Mouse (Mus musculus) hindbrain, embryonic 13.5 days (tissue): ENCODE data around the gene Ppp6c. TPM values are rescaled to one million over a fixed set of nuclear protein-coding genes. Genes with fewer than 3 reads are reported as not detected.

Experiments used
- ATAC-seq: fragments of 200-750 bp; cut with Nextera tagmentation; 2 replicates; pipeline ENCODE4 v1.8.0; 2017; ENCODE audit warnings: moderate TSS enrichment; ENCODE audit not compliant: low FRiP score
- H3K27ac ChIP-seq: fragments of 300-500 bp; sonication (generic); 2 replicates; pipeline ENCODE4 v1.5.1; 2015; ENCODE audit warnings: inconsistent platforms, mild to moderate bottlenecking, moderate library complexity
- H3K27me3 ChIP-seq: fragments of 300-500 bp; sonication (generic); 2 replicates; pipeline ENCODE4 v1.6.1; 2015; ENCODE audit warnings: mild to moderate bottlenecking, inconsistent platforms
- H3K36me3 ChIP-seq: fragments of 300-500 bp; sonication (generic); 2 replicates; pipeline ENCODE4 v1.6.1; 2015; ENCODE audit warnings: mild to moderate bottlenecking, inconsistent platforms
- H3K4me1 ChIP-seq: fragments of 300-500 bp; sonication (generic); replicated peaks from 2 replicates; pipeline ENCODE4 v1.6.1; 2015; ENCODE audit warnings: inconsistent platforms
- H3K4me2 ChIP-seq: fragments of 300-500 bp; sonication (generic); 2 replicates; pipeline ENCODE4 v1.6.1; 2015; ENCODE audit warnings: inconsistent platforms, mild to moderate bottlenecking, moderate library complexity
- H3K4me3 ChIP-seq: fragments of 300-500 bp; sonication (generic); 2 replicates; pipeline ENCODE4 v1.5.1; 2015; ENCODE audit warnings: mild to moderate bottlenecking, inconsistent platforms
- H3K9ac ChIP-seq: fragments of 300-500 bp; sonication (generic); 2 replicates; pipeline ENCODE4 v1.6.1; 2015; ENCODE audit warnings: mild to moderate bottlenecking, inconsistent platforms
- H3K9me3 ChIP-seq: fragments of 300-500 bp; sonication (generic); 2 replicates; pipeline ENCODE4 v1.6.1; 2016; ENCODE audit warnings: inconsistent platforms
- WGBS: fragments of 180-500 bp; shearing (Covaris S2); methylation state at CpG from one replicate; pipeline ENCODE4 v1.1.7; 2015; 5-methylcytosine and 5-hydroxymethylcytosine counted together
- polyA plus RNA-seq: library from polyadenylated mRNA; unstranded; fragments of >200 nt; fragmentation: Nextera tagmentation; extraction: Ambion mirVana; gene quantifications from 2 replicates; pipeline ENCODE4 v1.2.1, GENCODE M21; 2015

Ppp6c gene
- polyA plus RNA-seq, 1 experiment from 2014 or later: 76.6 TPM

DNA sequence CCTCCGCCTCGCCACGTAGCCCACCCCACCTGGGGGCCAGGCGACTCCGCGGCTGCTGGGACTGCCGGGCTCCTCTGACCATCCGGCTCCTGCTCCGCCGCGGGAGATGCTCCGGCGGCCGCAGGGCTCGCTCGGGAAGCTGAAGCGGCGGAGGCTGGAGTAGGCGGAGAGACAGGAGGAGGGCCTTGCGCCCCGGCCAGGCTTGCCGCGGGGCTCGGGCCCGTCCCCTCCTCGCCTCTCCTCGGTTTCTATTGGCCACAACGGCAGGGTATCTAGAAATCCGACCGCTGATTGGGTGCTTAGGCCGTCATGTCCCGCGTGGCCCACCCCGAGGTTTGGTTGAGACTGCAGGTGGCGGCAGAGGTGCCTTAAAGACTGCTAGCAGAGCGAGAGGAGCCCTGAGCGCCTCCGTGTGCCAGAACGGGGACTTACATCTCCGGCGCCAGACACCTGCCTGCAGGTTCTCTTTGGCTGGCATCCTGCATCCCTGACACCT, 35.6 kb downstream of the Ppp6c start, which contains the start of gene Scai:
Gene Scai (minus strand): TSS at position 174 of the 496 bp plus-strand sequence.
- Histone ChIP-seq H3K36me3 (peaks cover 7% of the 10 kb centered on the region; the same call in 1 of the 2 replicates), H3K4me2 (peak within 1 kb of the TSS; percentile 76), H3K9ac (peak within 1 kb of the TSS; percentile 98), H3K4me1 (peaks cover 20% of the 10 kb centered on the region), H3K4me3 (peak within 1 kb of the TSS; percentile 92), H3K27ac (peak within 1 kb of the TSS; percentile 99), H3K27me3 (no peaks in the 10 kb centered on the region), H3K9me3 (no peaks in the 10 kb centered on the region)
- peak; percentile 100 for ATAC-seq
- under 1% methylated on average over 41 of the region's 41 CpGs for WGBS

- peak overlapping the region; percentile 92 for H3K4me3 ChIP-seq
- peak overlapping the region; percentile 98 for H3K9ac ChIP-seq
- ATAC-seq: peak; percentile 91
- H3K4me1 ChIP-seq: peaks cover 20% of the 10 kb centered on the region
- H3K9me3 ChIP-seq: no peaks in the 10 kb centered on the region
- peak overlapping the region; percentile 99 for H3K27ac ChIP-seq
- H3K4me2 ChIP-seq: peak overlapping the region; percentile 76
- H3K36me3 ChIP-seq: peaks cover 9% of the 10 kb centered on the region; the same call in 1 of the 2 replicates
- H3K27me3 ChIP-seq: no peaks in the 10 kb centered on the region
- WGBS: under 1% methylated on average over 39 of the region's 39 CpGs
These were observed 36.2 kb downstream of the Ppp6c start for GRCm38 (mm10) chr2:39189961-39190560.

GRCm38 (mm10) chr2:39185942-39186341, 40.3 kb downstream of the Ppp6c start:
- Histone ChIP-seq H3K9me3 (no peaks in the 10 kb centered on the region), H3K4me2 (no peak overlapping the region), H3K27me3 (no peaks in the 10 kb centered on the region), H3K36me3 (peaks cover 29% of the 10 kb centered on the region), H3K27ac (no peak overlapping the region), H3K4me1 (peaks cover 20% of the 10 kb centered on the region), H3K4me3 (no peak overlapping the region), H3K9ac (no peak overlapping the region)
- ATAC-seq: no peak
- 80% methylated on average over 3 of the region's 3 CpGs for WGBS

DNA sequence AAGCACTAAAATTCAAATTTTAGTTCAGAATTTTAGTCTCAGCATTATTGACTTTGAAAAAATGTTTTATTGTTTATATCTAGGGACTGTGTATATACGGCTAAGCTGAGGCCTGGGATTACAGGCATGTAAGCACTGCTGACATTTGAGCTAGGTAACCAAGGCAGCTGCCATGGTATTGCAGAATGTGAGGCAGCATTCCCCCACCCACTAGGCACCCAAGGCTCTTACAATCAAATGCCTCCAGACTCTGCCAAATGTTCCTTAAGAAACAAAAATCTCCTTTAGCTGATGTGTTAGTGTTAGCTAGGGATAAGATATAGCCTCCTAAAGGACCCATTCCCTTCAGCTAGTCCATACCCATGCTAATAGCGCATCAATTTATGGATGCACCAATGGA, 42.7 kb downstream of the Ppp6c start:
- H3K4me1 ChIP-seq: peaks cover 8% of the 10 kb centered on the region
- no peak for ATAC-seq
- H3K36me3 ChIP-seq: peaks cover 44% of the 10 kb centered on the region
- no peaks in the 10 kb centered on the region for H3K9me3 ChIP-seq
- H3K27ac ChIP-seq: no peak overlapping the region
- H3K4me3 ChIP-seq: no peak overlapping the region
- no peaks in the 10 kb centered on the region for H3K27me3 ChIP-seq
- WGBS: 89% methylated on average over 2 of the region's 2 CpGs
- H3K4me2 ChIP-seq: no peak overlapping the region
- no peak overlapping the region for H3K9ac ChIP-seq

DNA sequence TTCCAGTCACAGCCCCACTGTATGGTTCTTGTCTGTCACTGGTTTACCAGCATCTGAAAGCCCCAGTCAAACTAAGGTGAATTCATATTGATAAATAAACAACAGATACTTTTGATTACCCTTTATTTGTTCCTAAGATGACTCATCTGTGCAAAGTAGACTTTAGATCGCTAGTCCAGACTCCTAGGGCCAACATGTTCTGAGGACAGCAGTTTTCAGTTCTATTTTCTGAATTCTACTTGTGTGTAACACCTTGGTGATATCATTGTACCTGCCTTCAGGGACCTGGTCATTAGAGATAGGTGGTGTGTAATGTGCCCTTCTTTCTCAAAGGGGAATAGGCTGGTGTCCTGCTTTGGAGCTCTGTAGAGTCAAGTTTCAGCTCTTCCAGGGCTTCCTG, 65.3 kb downstream of the Ppp6c start:
- H3K27me3 ChIP-seq: no peaks in the 10 kb centered on the region
- WGBS: 96% methylated on average over 1 of the region's 1 CpGs
- no peak overlapping the region for H3K4me3 ChIP-seq
- H3K4me1 ChIP-seq: no peaks in the 10 kb centered on the region
- H3K36me3 ChIP-seq: peaks cover 15% of the 10 kb centered on the region
- no peak overlapping the region for H3K4me2 ChIP-seq
- no peaks in the 10 kb centered on the region for H3K9me3 ChIP-seq
- no peak for ATAC-seq
- no peak overlapping the region for H3K9ac ChIP-seq
- H3K27ac ChIP-seq: no peak overlapping the region

DNA sequence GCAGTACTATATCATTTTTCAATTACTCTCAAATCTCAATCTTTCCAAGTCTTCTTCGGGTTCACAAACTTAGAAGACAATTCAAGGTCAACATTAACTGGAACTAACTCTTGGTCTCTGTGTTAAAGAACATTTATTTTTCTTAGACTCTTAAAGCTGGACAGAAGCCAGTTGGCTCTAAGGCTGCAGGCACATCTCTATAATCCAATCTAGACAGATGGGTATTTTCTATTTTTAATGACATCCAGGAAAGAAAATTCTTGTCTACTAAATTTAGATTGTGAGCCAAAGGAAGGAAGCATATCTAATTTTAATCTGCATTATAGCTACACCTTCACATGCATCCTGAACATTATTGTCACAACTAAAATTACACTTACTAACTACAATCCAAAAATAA, 68.3 kb downstream of the Ppp6c start:
- ATAC-seq: no peak
- 95% methylated on average over 1 of the region's 1 CpGs for WGBS
- Histone ChIP-seq H3K9ac (no peak overlapping the region), H3K4me3 (no peak overlapping the region), H3K36me3 (peaks cover 13% of the 10 kb centered on the region; the same call in 1 of the 2 replicates), H3K9me3 (no peaks in the 10 kb centered on the region), H3K27ac (no peak overlapping the region), H3K4me2 (no peak overlapping the region), H3K4me1 (no peaks in the 10 kb centered on the region), H3K27me3 (no peaks in the 10 kb centered on the region)

- H3K27ac ChIP-seq: no peak overlapping the region
- WGBS: 81% methylated on average over 1 of the region's 1 CpGs
- H3K4me1 ChIP-seq: no peaks in the 10 kb centered on the region
- H3K36me3 ChIP-seq: peaks cover 9% of the 10 kb centered on the region; the same call in 1 of the 2 replicates
- H3K4me2 ChIP-seq: no peak overlapping the region
- H3K9me3 ChIP-seq: no peaks in the 10 kb centered on the region
- no peak overlapping the region for H3K4me3 ChIP-seq
- no peaks in the 10 kb centered on the region for H3K27me3 ChIP-seq
- no peak overlapping the region for H3K9ac ChIP-seq
- ATAC-seq: no peak
These were observed 69.4 kb downstream of the Ppp6c start for GRCm38 (mm10) chr2:39156821-39157220.

DNA sequence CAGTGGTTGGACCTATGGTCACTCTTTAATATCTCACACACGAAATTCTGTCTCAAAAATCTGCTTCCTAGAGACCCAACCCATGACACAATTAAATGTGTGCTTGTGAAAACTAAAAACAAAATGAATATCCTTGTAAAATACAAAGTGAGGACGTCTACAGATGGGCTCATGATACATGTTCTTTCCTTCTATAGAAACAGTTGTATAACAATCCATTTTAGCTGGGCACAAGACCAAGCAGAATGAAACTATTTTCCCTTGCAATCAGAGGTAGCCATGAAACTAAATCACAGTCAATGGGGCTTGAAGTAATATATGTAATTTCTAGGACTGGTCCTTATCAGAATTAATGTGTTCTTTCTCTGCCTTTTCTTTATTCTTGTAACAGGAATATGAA, 75.3 kb downstream of the Ppp6c start:
- H3K36me3 ChIP-seq: peaks cover 9% of the 10 kb centered on the region; the same call in 1 of the 2 replicates
- ATAC-seq: no peak
- no peak overlapping the region for H3K4me2 ChIP-seq
- 86% methylated on average over 2 of the region's 2 CpGs for WGBS
- H3K27ac ChIP-seq: no peak overlapping the region
- no peaks in the 10 kb centered on the region for H3K9me3 ChIP-seq
- H3K27me3 ChIP-seq: no peaks in the 10 kb centered on the region
- H3K4me3 ChIP-seq: no peak overlapping the region
- no peaks in the 10 kb centered on the region for H3K4me1 ChIP-seq
- H3K9ac ChIP-seq: no peak overlapping the region

GRCm38 (mm10) chr2:39148075-39148474, 78.2 kb downstream of the Ppp6c start:
- H3K27ac ChIP-seq: no peak overlapping the region
- H3K4me3 ChIP-seq: no peak overlapping the region
- WGBS: 49% methylated on average over 2 of the region's 2 CpGs
- H3K4me2 ChIP-seq: no peak overlapping the region
- H3K9me3 ChIP-seq: no peaks in the 10 kb centered on the region
- H3K4me1 ChIP-seq: no peaks in the 10 kb centered on the region
- H3K27me3 ChIP-seq: no peaks in the 10 kb centered on the region
- H3K36me3 ChIP-seq: peaks cover 9% of the 10 kb centered on the region
- H3K9ac ChIP-seq: no peak overlapping the region
- no peak for ATAC-seq

- Histone ChIP-seq H3K4me3 (no peak overlapping the region), H3K36me3 (peaks cover 9% of the 10 kb centered on the region), H3K9me3 (no peaks in the 10 kb centered on the region), H3K27ac (no peak overlapping the region), H3K9ac (no peak overlapping the region), H3K27me3 (no peaks in the 10 kb centered on the region), H3K4me2 (no peak overlapping the region), H3K4me1 (no peaks in the 10 kb centered on the region)
- ATAC-seq: no peak
- 98% methylated on average over 1 of the region's 1 CpGs for WGBS
These were observed 79.8 kb downstream of the Ppp6c start for GRCm38 (mm10) chr2:39146469-39146868.

Other genes with a start within 250 kb of the Ppp6c start
- 1.8 and 1.9 TPM in 2 replicates for gene Wdr38, start 229.0 kb downstream of the Ppp6c start, polyA plus RNA-seq
- gene Arpc5l, start 221.1 kb downstream of the Ppp6c start, polyA plus RNA-seq: 135 TPM in 2 replicates
- 721 and 760 TPM in 2 replicates for gene Rpl35, start 220.8 kb downstream of the Ppp6c start, polyA plus RNA-seq
- 35.4 and 35.5 TPM in 2 replicates for gene Golga1, start 160.9 kb downstream of the Ppp6c start, polyA plus RNA-seq
- 19.0 and 21.4 TPM in 2 replicates for gene Scai, start 35.7 kb downstream of the Ppp6c start, polyA plus RNA-seq